Mouse (Mus musculus) stomach, embryonic 15.5 days (tissue): ENCODE results near the gene Slc13a5. TPM values are rescaled to one million over a fixed set of nuclear protein-coding genes. Genes with fewer than 3 reads are reported as not detected.

Experiments
- ATAC-seq: fragments of 200-750 bp; cut with Nextera tagmentation; 2 replicates; pipeline ENCODE4 v1.8.0; 2017; ENCODE audit warnings: low read depth, moderate number of reproducible peaks, moderate TSS enrichment; ENCODE audit not compliant: insufficient read depth, low FRiP score
- H3K27ac ChIP-seq: fragments of 300-500 bp; sonication (generic); 2 replicates; pipeline ENCODE4 v1.5.1; 2015; ENCODE audit warnings: mild to moderate bottlenecking, inconsistent platforms
- H3K27me3 ChIP-seq: fragments of 300-500 bp; sonication (generic); replicated peaks from 2 replicates; pipeline ENCODE4 v1.6.1; 2015; ENCODE audit warnings: inconsistent platforms
- H3K36me3 ChIP-seq: fragments of 300-500 bp; sonication (generic); 2 replicates; pipeline ENCODE4 v1.6.1; 2015; ENCODE audit warnings: inconsistent platforms
- H3K4me1 ChIP-seq: fragments of 300-500 bp; sonication (generic); 2 replicates; pipeline ENCODE4 v1.6.1; 2015; ENCODE audit warnings: inconsistent platforms
- H3K4me2 ChIP-seq: fragments of 300-500 bp; sonication (generic); 2 replicates; pipeline ENCODE4 v1.6.1; 2015; ENCODE audit warnings: mild to moderate bottlenecking, inconsistent platforms
- H3K4me3 ChIP-seq: fragments of 300-500 bp; sonication (generic); replicated peaks from 2 replicates; pipeline ENCODE4 v1.5.1; 2015; ENCODE audit warnings: inconsistent platforms
- H3K9ac ChIP-seq: fragments of 300-500 bp; sonication (generic); 2 replicates; pipeline ENCODE4 v1.6.1; 2015; ENCODE audit warnings: inconsistent platforms
- H3K9me3 ChIP-seq: fragments of 300-500 bp; sonication (generic); 2 replicates; pipeline ENCODE4 v1.6.1; 2016; ENCODE audit warnings: inconsistent platforms
- WGBS: fragments of 180-500 bp; shearing (Covaris S2); methylation state at CpG from one replicate; pipeline ENCODE4 v1.1.7; 2015; 5-methylcytosine and 5-hydroxymethylcytosine counted together
- polyA plus RNA-seq: library from polyadenylated mRNA; unstranded; fragments of >200 nt; fragmentation: Nextera tagmentation; extraction: Ambion mirVana; gene quantifications from 2 replicates; pipeline ENCODE4 v1.2.1, GENCODE M21; 2015

The Slc13a5 gene
- polyA plus RNA-seq, 1 experiment from 2014 or later, result 0.14 TPM

GRCm38 (mm10) chr11:72255629-72256028, 11.4 kb downstream of the Slc13a5 start:
- Histone ChIP-seq H3K36me3 (no peaks in the 10 kb centered on the region), H3K27ac (no peak overlapping the region), H3K4me1 (no peaks in the 10 kb centered on the region), H3K4me3 (no peak overlapping the region), H3K4me2 (no peak overlapping the region), H3K27me3 (no peaks in the 10 kb centered on the region), H3K9ac (no peak overlapping the region), H3K9me3 (no peaks in the 10 kb centered on the region)
- WGBS, result 92% methylated on average over 4 of the region's 4 CpGs
- no peak for ATAC-seq

GRCm38 (mm10) chr11:72245196-72245753, 21.7 kb downstream of the Slc13a5 start:
- Histone ChIP-seq H3K36me3 (no peaks in the 10 kb centered on the region), H3K4me3 (no peak overlapping the region), H3K4me1 (no peaks in the 10 kb centered on the region), H3K4me2 (no peak overlapping the region), H3K27me3 (no peaks in the 10 kb centered on the region; the same call in 1 of the 2 replicates), H3K9me3 (no peaks in the 10 kb centered on the region), H3K9ac (no peak overlapping the region), H3K27ac (no peak overlapping the region)
- 81% methylated on average over 8 of the region's 8 CpGs for WGBS
- no peak for ATAC-seq

GRCm38 (mm10) chr11:72240062-72240860, 26.8 kb downstream of the Slc13a5 start:
- WGBS, result 67% methylated on average over 4 of the region's 4 CpGs
- Histone ChIP-seq H3K9ac (no peak overlapping the region), H3K4me1 (no peaks in the 10 kb centered on the region), H3K27me3 (no peaks in the 10 kb centered on the region), H3K4me2 (no peak overlapping the region), H3K4me3 (no peak overlapping the region), H3K9me3 (no peaks in the 10 kb centered on the region), H3K27ac (no peak overlapping the region), H3K36me3 (no peaks in the 10 kb centered on the region)
- no peak for ATAC-seq

GRCm38 (mm10) chr11:72234013-72234412, 33.0 kb downstream of the Slc13a5 start:
- Histone ChIP-seq H3K9ac (no peak overlapping the region), H3K4me1 (no peaks in the 10 kb centered on the region), H3K4me2 (no peak overlapping the region), H3K4me3 (no peak overlapping the region), H3K9me3 (no peaks in the 10 kb centered on the region), H3K36me3 (no peaks in the 10 kb centered on the region), H3K27ac (no peak overlapping the region), H3K27me3 (no peaks in the 10 kb centered on the region)
- ATAC-seq, result no peak
- 72% methylated on average over 5 of the region's 5 CpGs for WGBS

- Histone ChIP-seq H3K27me3 (no peaks in the 10 kb centered on the region), H3K9me3 (no peaks in the 10 kb centered on the region), H3K27ac (no peak overlapping the region), H3K9ac (no peak overlapping the region), H3K4me1 (no peaks in the 10 kb centered on the region), H3K4me2 (no peak overlapping the region), H3K4me3 (no peak overlapping the region), H3K36me3 (no peaks in the 10 kb centered on the region)
- no peak for ATAC-seq
- WGBS, result 64% methylated on average over 1 of the region's 1 CpGs
Measured at GRCm38 (mm10) chr11:72232991-72233390, 34.0 kb downstream of the Slc13a5 start.

- H3K4me2 ChIP-seq, result no peak overlapping the region
- H3K9me3 ChIP-seq, result no peaks in the 10 kb centered on the region
- 81% methylated on average over 7 of the region's 7 CpGs for WGBS
- H3K36me3 ChIP-seq, result no peaks in the 10 kb centered on the region
- no peaks in the 10 kb centered on the region for H3K4me1 ChIP-seq
- no peak overlapping the region for H3K4me3 ChIP-seq
- no peaks in the 10 kb centered on the region for H3K27me3 ChIP-seq
- ATAC-seq, result no peak
- no peak overlapping the region for H3K9ac ChIP-seq
- no peak overlapping the region for H3K27ac ChIP-seq
Measured at GRCm38 (mm10) chr11:72232068-72232467, 35.0 kb downstream of the Slc13a5 start.

- 89% methylated on average over 4 of the region's 4 CpGs for WGBS
- H3K4me1 ChIP-seq, result no peaks in the 10 kb centered on the region
- no peak for ATAC-seq
Measured at GRCm38 (mm10) chr11:72228513-72228912, 38.5 kb downstream of the Slc13a5 start.

GRCm38 (mm10) chr11:72226901-72227300, 40.1 kb downstream of the Slc13a5 start:
- Histone ChIP-seq H3K9me3 (no peaks in the 10 kb centered on the region), H3K27ac (no peak overlapping the region), H3K27me3 (no peaks in the 10 kb centered on the region), H3K4me3 (no peak overlapping the region), H3K36me3 (no peaks in the 10 kb centered on the region), H3K4me2 (no peak overlapping the region), H3K4me1 (no peaks in the 10 kb centered on the region), H3K9ac (no peak overlapping the region)
- ATAC-seq, result no peak
- 77% methylated on average over 6 of the region's 6 CpGs for WGBS

More at GRCm38 (mm10) chr11:72228513-72228912, 38.5 kb downstream of the Slc13a5 start:
- Histone ChIP-seq H3K4me3 (no peak overlapping the region), H3K4me2 (no peak overlapping the region), H3K27me3 (no peaks in the 10 kb centered on the region), H3K27ac (no peak overlapping the region), H3K9me3 (no peaks in the 10 kb centered on the region), H3K9ac (no peak overlapping the region), H3K36me3 (no peaks in the 10 kb centered on the region)

- no peaks in the 10 kb centered on the region for H3K9me3 ChIP-seq
- no peak overlapping the region for H3K4me2 ChIP-seq
- no peak overlapping the region for H3K9ac ChIP-seq
- no peak for ATAC-seq
- H3K36me3 ChIP-seq, result no peaks in the 10 kb centered on the region
- no peaks in the 10 kb centered on the region for H3K27me3 ChIP-seq
- H3K4me3 ChIP-seq, result no peak overlapping the region
- 82% methylated on average over 10 of the region's 10 CpGs for WGBS
- H3K27ac ChIP-seq, result no peak overlapping the region
- H3K4me1 ChIP-seq, result no peaks in the 10 kb centered on the region
Measured at GRCm38 (mm10) chr11:72226020-72226791, 40.8 kb downstream of the Slc13a5 start.

- 8% methylated on average over 5 of the region's 5 CpGs for WGBS
Measured at GRCm38 (mm10) chr11:72224865-72225264, 42.2 kb downstream of the Slc13a5 start.

GRCm38 (mm10) chr11:72223414-72223813, 43.6 kb downstream of the Slc13a5 start:
- H3K36me3 ChIP-seq, result no peaks in the 10 kb centered on the region
- WGBS, result 77% methylated on average over 4 of the region's 4 CpGs
- no peak overlapping the region for H3K9ac ChIP-seq
- ATAC-seq, result no peak
- no peak overlapping the region for H3K4me3 ChIP-seq
- H3K27ac ChIP-seq, result no peak overlapping the region
- H3K4me1 ChIP-seq, result no peaks in the 10 kb centered on the region
- H3K27me3 ChIP-seq, result no peaks in the 10 kb centered on the region
- no peak overlapping the region for H3K4me2 ChIP-seq
- H3K9me3 ChIP-seq, result no peaks in the 10 kb centered on the region

More at GRCm38 (mm10) chr11:72224865-72225264, 42.2 kb downstream of the Slc13a5 start:
- Histone ChIP-seq H3K9ac (no peak overlapping the region), H3K9me3 (no peaks in the 10 kb centered on the region), H3K4me3 (no peak overlapping the region), H3K27ac (no peak overlapping the region), H3K36me3 (no peaks in the 10 kb centered on the region), H3K4me1 (no peaks in the 10 kb centered on the region), H3K27me3 (no peaks in the 10 kb centered on the region), H3K4me2 (no peak overlapping the region)
- no peak for ATAC-seq

GRCm38 (mm10) chr11:72221278-72221677, 45.7 kb downstream of the Slc13a5 start:
- Histone ChIP-seq H3K27me3 (no peaks in the 10 kb centered on the region), H3K4me2 (no peak overlapping the region)
- ATAC-seq, result no peak

More at GRCm38 (mm10) chr11:72221278-72221677, 45.7 kb downstream of the Slc13a5 start:
- H3K36me3 ChIP-seq, result no peaks in the 10 kb centered on the region
- no peak overlapping the region for H3K9ac ChIP-seq
- WGBS, result 18% methylated on average over 6 of the region's 6 CpGs
- H3K27ac ChIP-seq, result no peak overlapping the region
- H3K9me3 ChIP-seq, result no peaks in the 10 kb centered on the region
- no peaks in the 10 kb centered on the region for H3K4me1 ChIP-seq
- H3K4me3 ChIP-seq, result no peak overlapping the region
